Mouse (Mus musculus) bone marrow, adult 2 months (tissue): Measurements from ENCODE around the gene Mpig6b.

ENCODE experiments used
- CTCF ChIP-seq: fragments of 200-500 bp; IDR thresholded peaks from 2 replicates; pipeline ENCODE4 v1.5.1; 2011; ENCODE audit warnings: low read length, control low read depth; ENCODE audit not compliant: control insufficient read depth, insufficient read depth
- POLR2A ChIP-seq: fragments of 200-500 bp; IDR thresholded peaks from 2 replicates; pipeline ENCODE4 v1.6.1; 2011; ENCODE audit warnings: low read depth, mild to moderate bottlenecking, control low read depth, low read length, borderline replicate concordance; ENCODE audit not compliant: control insufficient read depth

DNA sequence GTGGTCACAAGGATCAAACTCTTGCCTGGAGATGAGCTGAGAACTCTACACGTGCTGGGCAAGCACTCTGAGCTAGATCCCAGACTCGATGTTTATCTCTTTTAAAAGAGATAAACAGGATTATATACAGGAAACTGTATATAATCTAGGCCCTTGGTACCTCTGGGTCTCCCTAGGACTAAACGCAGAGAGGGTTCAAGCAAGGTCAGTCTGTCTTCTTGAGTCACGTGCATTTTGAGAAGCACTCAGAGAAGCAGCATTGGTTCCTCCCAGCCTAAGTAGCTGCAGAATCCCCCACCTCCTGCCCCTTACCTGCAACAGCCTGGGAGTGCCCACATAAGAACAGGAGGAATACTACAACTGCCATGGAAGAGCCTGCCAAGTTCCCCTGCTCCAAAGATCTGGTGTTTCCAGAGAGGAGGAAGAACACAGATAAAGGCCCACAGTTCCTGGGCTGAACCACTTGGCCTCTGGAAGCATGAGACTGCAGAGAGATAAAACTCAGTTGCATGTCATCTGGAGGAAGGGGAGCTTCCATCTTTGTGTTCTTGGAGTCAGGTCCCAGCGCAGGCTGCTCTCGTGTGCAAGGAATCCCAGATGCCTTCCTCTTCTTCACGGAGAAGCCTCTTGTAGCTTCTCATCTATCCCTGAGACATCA is 19.4 kb upstream of the Mpig6b start, which contains the start of gene Ly6g6f:
- no peak for TF ChIP-seq CTCF
- no peak for TF ChIP-seq POLR2A
